Mouse (Mus musculus) heart, adult 2 months (tissue): ENCODE measurements at regions not wholly inside any gene's neighbourhood (a gene's known extent, or its start where the extent isn't known, plus 50 kb on each side); places are given as distances from the start of the nearest gene placed in this dataset.

Experiments used
- DNase-seq, 2 experiments: peaks; one replicate each; pipeline ENCODE4 v3.0.0; 2021
- H3K27ac ChIP-seq: fragments of 200-600 bp; 2 replicates; pipeline ENCODE4 v1.8.1; 2022
- H3K27me3 ChIP-seq: fragments of 200-500 bp; 2 replicates; pipeline ENCODE4 v1.6.1; 2012; ENCODE audit warnings: mild to moderate bottlenecking, low read length, inconsistent platforms, mixed read lengths; ENCODE audit not compliant: control insufficient read depth, insufficient read depth
- H3K36me3 ChIP-seq: fragments of 200-500 bp; 2 replicates; pipeline ENCODE4 v1.6.1; 2012; ENCODE audit warnings: low read length, inconsistent platforms; ENCODE audit not compliant: control insufficient read depth, insufficient read depth
- H3K4me1 ChIP-seq: fragments of 200-500 bp; 2 replicates; pipeline ENCODE4 v1.6.1; 2011; ENCODE audit warnings: low read length; ENCODE audit not compliant: control insufficient read depth, insufficient read depth
- H3K4me3 ChIP-seq: fragments of 200-600 bp; 2 replicates; pipeline ENCODE4 v1.8.1; 2022
- H3K79me2 ChIP-seq: fragments of 200-500 bp; replicated peaks from 2 replicates; pipeline ENCODE4 v1.6.1; 2012; ENCODE audit warnings: mild to moderate bottlenecking, inconsistent platforms, low read length, moderate library complexity, mixed read lengths; ENCODE audit not compliant: control insufficient read depth, insufficient read depth
- H3K9ac ChIP-seq: fragments of 200-500 bp; 2 replicates; pipeline ENCODE4 v1.6.1; 2012; ENCODE audit warnings: low read depth, mild to moderate bottlenecking, control low read depth, inconsistent platforms, low read length, mixed read lengths
- CTCF ChIP-seq: fragments of 200-600 bp; IDR thresholded peaks from 2 replicates; pipeline ENCODE4 v1.8.1; 2022; ENCODE audit warnings: antibody characterized with exemption, mild to moderate bottlenecking, moderate library complexity
- EP300 ChIP-seq: fragments of 200-500 bp; IDR thresholded peaks from 2 replicates; pipeline ENCODE4 v1.6.1; 2011; ENCODE audit warnings: low read depth, low read length, control low read depth; ENCODE audit not compliant: insufficient read depth
- POLR2A ChIP-seq: fragments of 200-500 bp; IDR thresholded peaks from 2 replicates; pipeline ENCODE4 v1.6.1; 2011; ENCODE audit warnings: mild to moderate bottlenecking, low read depth, low read length, control low read depth; ENCODE audit not compliant: insufficient read depth
- WGBS: fragments of 180-500 bp; shearing (Covaris S2); methylation state at CpG from one replicate; pipeline ENCODE4 v1.1.7; 2018; 5-methylcytosine and 5-hydroxymethylcytosine counted together
- intact Hi-C: fragments of 180-260 bp; cut with DNase I; formaldehyde crosslinking; loops from one replicate; pipeline ENCODE4 v1.15.1; 2025

DNA sequence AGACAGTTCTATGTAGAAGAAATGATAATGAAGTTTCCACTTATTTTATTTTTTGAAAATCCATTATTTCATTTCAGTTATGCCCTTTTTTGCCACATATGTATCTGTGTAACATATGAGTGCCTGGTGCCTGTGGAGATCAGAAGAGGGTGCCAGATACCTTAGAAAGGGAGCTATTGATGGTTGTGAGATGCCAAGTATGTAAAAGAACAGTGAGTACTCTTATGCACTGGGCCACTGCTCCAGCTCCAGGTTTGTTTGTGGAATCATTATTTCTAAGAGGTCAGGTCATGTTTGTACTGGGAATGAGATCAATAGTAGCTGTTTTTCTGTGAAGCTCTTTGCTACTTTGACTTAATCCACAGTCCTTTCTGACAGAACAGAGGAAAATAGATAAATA is 68.1 kb downstream of the Cenpw start:
- Histone ChIP-seq H3K9ac (no peak overlapping the region), H3K4me1 (no peaks in the 10 kb centered on the region), H3K27me3 (no peaks in the 10 kb centered on the region), H3K79me2 (no peaks in the 10 kb centered on the region), H3K36me3 (no peaks in the 10 kb centered on the region), H3K27ac (no peak overlapping the region), H3K4me3 (no peak overlapping the region)
- no peak for DNase-seq
- TF ChIP-seq EP300 (no peak), POLR2A (no peak), CTCF (no peak)
- intact Hi-C loops = no loop called here

DNA sequence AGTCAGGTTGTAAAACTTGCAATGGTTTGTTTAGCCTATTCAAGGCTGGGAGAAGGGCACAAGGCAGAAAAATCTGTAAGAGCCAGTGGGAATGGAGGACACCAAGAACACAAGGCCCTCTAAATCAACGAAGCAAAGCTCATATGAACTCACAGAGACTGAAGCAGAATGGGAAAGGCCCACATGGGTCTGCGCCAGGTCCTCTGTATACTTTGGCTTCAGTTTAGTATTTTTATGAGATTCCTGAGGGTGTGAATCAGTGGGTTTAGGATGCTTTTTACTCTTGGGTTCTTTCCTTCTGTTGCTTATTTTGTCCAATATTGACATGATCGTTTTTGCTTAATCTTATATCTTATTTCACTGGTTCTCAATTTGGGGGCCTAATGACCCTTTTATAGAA is 90.0 kb downstream of the Cenpw start:
- Histone ChIP-seq H3K79me2 (no peaks in the 10 kb centered on the region), H3K4me3 (no peak overlapping the region), H3K27ac (no peak overlapping the region), H3K36me3 (no peaks in the 10 kb centered on the region), H3K4me1 (no peaks in the 10 kb centered on the region), H3K9ac (no peak overlapping the region), H3K27me3 (no peaks in the 10 kb centered on the region)
- TF ChIP-seq POLR2A (no peak), EP300 (no peak), CTCF (no peak)
- 45% methylated on average over 3 of the region's 3 CpGs for WGBS
- intact Hi-C loops = no loop called here
- no peak for DNase-seq

DNA sequence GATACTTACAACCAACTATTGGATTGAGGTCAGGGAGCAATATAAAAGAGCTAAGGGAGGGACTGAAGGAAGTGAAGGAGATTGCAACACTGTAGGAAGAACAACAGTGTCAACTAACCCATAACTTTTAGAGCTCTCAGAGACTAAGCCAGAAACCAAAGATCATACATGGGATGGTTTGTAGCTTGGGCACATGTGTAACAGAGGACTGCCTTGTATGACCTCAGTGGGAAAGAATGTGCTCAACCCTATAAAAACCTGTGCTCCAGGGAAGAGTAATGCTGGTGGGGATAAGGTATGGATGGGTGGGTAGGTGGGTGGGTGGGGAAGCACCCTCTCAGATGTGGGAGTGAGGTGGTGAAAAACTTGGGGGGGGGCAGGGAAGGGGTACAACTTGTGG is 97.9 kb downstream of the Cenpw start:
- H3K27me3 ChIP-seq = no peaks in the 10 kb centered on the region
- TF ChIP-seq POLR2A (no peak), EP300 (no peak), CTCF (no peak)
- no peak for DNase-seq
- intact Hi-C loops = no loop called here
- no peak overlapping the region for H3K9ac ChIP-seq
- H3K4me1 ChIP-seq = no peaks in the 10 kb centered on the region
- H3K27ac ChIP-seq = no peak overlapping the region
- no peaks in the 10 kb centered on the region for H3K79me2 ChIP-seq
- H3K36me3 ChIP-seq = no peaks in the 10 kb centered on the region
- H3K4me3 ChIP-seq = no peak overlapping the region

DNA sequence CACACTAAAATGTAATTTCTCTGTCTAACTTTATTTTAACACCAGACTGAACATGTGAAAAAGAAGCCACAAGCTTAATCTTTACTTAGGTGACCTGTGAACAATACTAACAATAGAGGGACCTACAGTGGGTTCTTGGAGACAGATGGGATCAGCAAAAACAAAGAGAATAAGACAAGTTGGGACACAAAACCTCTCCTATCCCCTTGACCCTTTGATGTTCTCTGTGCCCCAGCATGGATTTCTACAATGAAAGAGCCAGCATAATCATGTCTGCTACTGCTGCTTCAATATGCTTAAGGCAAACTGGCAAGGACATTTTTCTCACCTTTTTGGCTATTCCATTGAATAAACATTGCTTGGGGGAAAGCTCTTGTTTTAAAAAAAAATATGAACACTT is 105.8 kb downstream of the Cenpw start:
- no peak for DNase-seq
- Histone ChIP-seq H3K4me3 (no peak overlapping the region), H3K27me3 (no peaks in the 10 kb centered on the region), H3K27ac (no peak overlapping the region), H3K79me2 (no peaks in the 10 kb centered on the region), H3K4me1 (no peaks in the 10 kb centered on the region), H3K9ac (no peak overlapping the region), H3K36me3 (no peaks in the 10 kb centered on the region)
- intact Hi-C loops = no loop called here
- TF ChIP-seq POLR2A (no peak), EP300 (no peak), CTCF (no peak)

DNA sequence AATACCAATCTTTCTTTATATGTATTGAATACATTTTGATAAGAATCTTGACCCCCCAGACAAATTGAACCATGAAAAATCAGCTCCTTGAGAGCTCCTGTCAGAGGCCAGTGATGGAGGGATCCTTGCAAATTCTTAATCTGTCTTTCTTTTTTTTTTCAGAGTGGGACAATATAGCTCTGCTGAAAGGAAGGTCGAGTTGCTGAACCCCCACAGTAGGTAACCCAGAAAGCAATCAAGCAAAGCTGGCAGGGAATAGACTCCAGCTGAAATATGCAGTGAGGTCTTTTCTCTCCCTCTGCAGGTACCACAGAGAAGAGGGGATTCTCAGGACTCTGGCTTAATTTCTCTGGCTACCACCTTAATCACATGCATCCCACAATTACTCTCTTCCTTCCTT is 108.8 kb downstream of the Cenpw start:
- H3K4me1 ChIP-seq = no peaks in the 10 kb centered on the region
- no peak for DNase-seq
- no peak overlapping the region for H3K9ac ChIP-seq
- intact Hi-C loops = no loop called here
- no peak overlapping the region for H3K27ac ChIP-seq
- no peaks in the 10 kb centered on the region for H3K36me3 ChIP-seq
- H3K79me2 ChIP-seq = no peaks in the 10 kb centered on the region
- H3K27me3 ChIP-seq = no peaks in the 10 kb centered on the region
- no peak overlapping the region for H3K4me3 ChIP-seq
- TF ChIP-seq CTCF (no peak), POLR2A (no peak), EP300 (no peak)
- 6% methylated on average over 1 of the region's 1 CpGs for WGBS

DNA sequence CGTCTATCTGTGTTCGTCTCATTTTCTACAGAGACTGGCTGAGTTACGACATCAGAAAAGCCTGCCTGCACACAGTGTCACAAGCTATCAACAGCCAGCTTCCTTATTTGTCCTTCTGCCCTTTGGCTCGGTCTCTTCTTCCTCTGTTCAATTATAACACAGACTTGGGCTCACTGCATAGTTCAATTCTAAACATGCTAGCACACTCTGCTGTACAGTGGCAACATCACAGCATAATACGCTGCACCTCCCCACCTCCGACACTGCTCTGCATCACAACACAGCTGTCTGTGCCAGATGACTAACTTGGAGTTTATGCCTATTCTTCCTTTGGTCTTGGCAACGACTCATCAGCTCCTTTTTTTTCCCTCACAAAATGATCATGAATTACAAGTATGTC is 111.0 kb downstream of the Cenpw start:
- H3K4me3 ChIP-seq = no peak overlapping the region
- no peaks in the 10 kb centered on the region for H3K79me2 ChIP-seq
- no peak overlapping the region for H3K27ac ChIP-seq
- H3K9ac ChIP-seq = no peak overlapping the region
- H3K36me3 ChIP-seq = no peaks in the 10 kb centered on the region
- TF ChIP-seq EP300 (no peak), CTCF (peak; percentile 35), POLR2A (no peak)
- WGBS = 20% methylated on average over 7 of the region's 7 CpGs
- DNase-seq = peak; percentile 28 to 39
- no peaks in the 10 kb centered on the region for H3K27me3 ChIP-seq
- intact Hi-C loops = no loop called here
- no peaks in the 10 kb centered on the region for H3K4me1 ChIP-seq

DNA sequence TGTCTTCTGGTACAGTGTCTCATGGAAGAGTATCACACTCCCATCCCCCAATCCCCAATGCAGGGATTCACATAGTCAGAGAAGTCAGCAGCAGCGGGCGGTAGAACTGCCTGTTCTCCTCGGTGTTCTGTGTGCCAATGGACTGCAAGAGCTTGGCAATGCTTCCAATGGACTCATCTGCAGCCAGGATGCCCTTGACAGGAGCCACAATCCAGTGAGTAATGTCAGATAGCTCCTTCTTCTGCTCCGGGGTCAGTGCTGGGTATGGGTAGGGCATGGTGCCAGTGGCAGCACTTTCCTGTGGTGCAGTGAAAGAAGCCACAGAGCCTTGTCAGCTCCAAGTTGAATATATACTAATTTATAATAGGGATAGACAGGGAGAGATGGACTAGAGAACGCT is 115.3 kb downstream of the Cenpw start:
- intact Hi-C loops = no loop called here
- Histone ChIP-seq H3K4me3 (no peak overlapping the region), H3K79me2 (no peaks in the 10 kb centered on the region), H3K4me1 (no peaks in the 10 kb centered on the region), H3K36me3 (no peaks in the 10 kb centered on the region), H3K9ac (no peak overlapping the region), H3K27me3 (no peaks in the 10 kb centered on the region), H3K27ac (no peak overlapping the region)
- WGBS = 73% methylated on average over 5 of the region's 5 CpGs
- DNase-seq = no peak
- no peak for TF ChIP-seq CTCF
- TF ChIP-seq EP300 = no peak
- TF ChIP-seq POLR2A = no peak
